Mouse (Mus musculus): ENCODE measurements at regions not wholly inside any gene's neighbourhood (a gene's known extent, or its start where the extent isn't known, plus 50 kb on each side); places are given as distances from the start of the nearest gene placed in this dataset.

- TF ChIP-seq CTCF (conservative IDR thresholded peaks at IDR 0.05; ENCODE audit: insufficient read depth, insufficient read length, low read depth, low read length) (no peak), POLR2A (IDR thresholded peaks at IDR 0.05; ENCODE audit: low read depth, low read length) (no peak)
Observed at GRCm38 (mm10) chr9:61780186-61780939, 134.0 kb downstream of the Rplp1 start.
